Mouse (Mus musculus) fat pad, adult 2 months (tissue): Measurements from ENCODE around the gene Higd2a.

Source experiments
- DNase-seq: peaks from one replicate; pipeline ENCODE4 v3.0.0-alpha.2; 2011; ENCODE audit warnings: low read depth, low spot score; ENCODE audit errors: extremely low read depth

Higd2a gene

DNA sequence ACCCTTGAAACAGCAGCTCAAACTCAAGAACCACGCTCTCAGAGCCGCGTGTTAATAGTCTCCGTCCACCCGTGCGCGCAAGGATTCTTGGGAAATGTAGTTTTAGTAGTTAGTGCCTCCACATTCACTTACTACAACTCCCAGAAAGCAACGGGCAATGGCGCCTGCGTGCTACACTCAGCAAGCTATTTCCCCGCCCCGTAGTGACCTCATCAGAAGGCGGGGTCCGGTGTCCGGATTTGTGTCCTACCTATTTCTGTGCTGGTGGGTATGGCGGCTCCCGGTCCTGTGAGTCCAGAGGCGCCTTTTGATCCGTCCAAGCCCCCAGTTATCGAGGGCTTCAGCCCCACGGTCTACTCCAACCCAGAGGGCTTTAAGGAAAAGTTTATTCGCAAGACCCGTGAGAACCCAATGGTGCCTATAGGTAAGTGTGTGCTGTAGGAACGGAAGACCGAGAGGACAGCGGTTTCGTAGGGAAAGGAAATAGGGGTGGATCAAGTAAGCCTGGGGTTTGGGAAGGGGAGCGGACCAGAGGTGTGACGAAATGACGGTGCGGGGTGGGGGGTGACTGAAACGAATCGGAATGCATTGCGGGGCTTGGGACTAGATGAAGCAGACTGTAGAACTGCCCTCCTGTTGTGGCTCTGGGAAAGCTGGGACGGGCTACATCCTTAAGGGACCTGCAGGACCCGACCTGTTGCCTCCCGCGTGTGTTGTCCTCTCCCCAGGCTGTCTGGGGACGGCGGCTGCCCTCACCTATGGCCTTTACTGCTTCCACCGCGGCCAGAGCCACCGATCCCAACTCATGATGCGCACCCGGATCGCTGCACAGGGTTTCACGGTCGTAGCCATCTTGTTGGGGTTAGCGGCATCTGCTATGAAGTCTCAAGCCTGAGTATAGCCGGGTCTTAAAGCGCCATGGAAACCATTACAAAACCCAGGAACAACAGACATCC lies at the start of gene Higd2a, which contains the start of gene Nop16:
Higd2a (plus strand) TSS at position 212 of the 956 bp plus-strand sequence.
Nop16 (minus strand) TSS at position 95 of the 956 bp plus-strand sequence.
- DNase-seq: peak; percentile 67

- DNase-seq: no peak
Observed at GRCm38 (mm10) chr13:54548036-54548435, 42.0 kb upstream of the Higd2a start.

GRCm38 (mm10) chr13:54556176-54556575 lies 33.8 kb upstream of the Higd2a start:
- DNase-seq: no peak

DNA sequence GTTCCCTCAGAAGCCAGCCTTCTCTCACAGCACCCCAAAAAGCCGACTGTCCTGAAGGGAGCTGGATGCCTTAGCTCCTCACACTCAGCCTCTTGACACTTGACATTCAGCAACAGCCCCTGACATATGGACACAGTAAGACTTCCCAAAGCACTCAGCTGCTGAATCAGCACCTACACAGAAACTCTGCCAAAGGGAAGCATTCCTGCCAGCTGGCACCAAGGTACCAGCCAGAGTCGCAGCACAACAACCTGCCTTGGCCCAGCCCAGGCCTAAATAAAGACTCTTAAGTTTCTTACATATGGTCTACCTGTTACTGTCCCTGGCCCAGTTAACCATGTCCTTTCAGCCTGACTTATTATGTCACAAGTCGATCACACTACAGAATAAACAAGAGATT lies 33.2 kb upstream of the Higd2a start:
- no peak for DNase-seq

- DNase-seq: no peak
Observed at GRCm38 (mm10) chr13:54557652-54558051, 32.4 kb upstream of the Higd2a start.

- no peak for DNase-seq
Observed at GRCm38 (mm10) chr13:54559656-54560055, 30.4 kb upstream of the Higd2a start.

GRCm38 (mm10) chr13:54560608-54561007 lies 29.4 kb upstream of the Higd2a start:
- DNase-seq: no peak

GRCm38 (mm10) chr13:54562562-54562961 lies 27.4 kb upstream of the Higd2a start:
- DNase-seq: peak; percentile 90

- no peak for DNase-seq
Observed at GRCm38 (mm10) chr13:54564232-54565200, 25.5 kb upstream of the Higd2a start.

- DNase-seq: no peak
Observed at GRCm38 (mm10) chr13:54565201-54565581, 24.8 kb upstream of the Higd2a start, which contains the start of gene 4833439L19Rik. Gene 4833439L19Rik (minus strand): TSS chr13:54565435.

- DNase-seq: no peak
Observed at GRCm38 (mm10) chr13:54565594-54566345, 24.2 kb upstream of the Higd2a start.

DNA sequence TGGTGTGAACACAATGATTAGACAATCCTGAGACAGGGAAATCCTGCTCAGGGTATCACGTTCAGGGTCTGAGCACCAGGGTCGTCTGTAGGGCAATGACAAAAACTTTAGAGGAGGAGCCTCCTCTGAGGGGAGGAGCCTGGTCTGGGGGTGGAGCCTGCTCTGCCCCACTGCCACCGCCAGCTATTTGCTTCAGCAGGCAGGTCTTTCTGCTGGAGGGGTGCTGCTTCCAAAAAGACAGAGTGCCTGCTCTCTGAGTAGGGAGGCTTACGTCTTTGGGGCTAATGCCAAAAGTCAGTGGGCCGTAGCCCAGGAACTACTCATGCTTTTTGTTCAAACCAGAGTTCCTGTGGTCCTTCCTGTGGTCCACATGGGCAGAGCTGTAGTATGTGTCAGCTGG lies 21.6 kb upstream of the Higd2a start:
- DNase-seq: no peak

- no peak for DNase-seq
Observed at GRCm38 (mm10) chr13:54569282-54569681, 20.7 kb upstream of the Higd2a start.

- DNase-seq: no peak
Observed at GRCm38 (mm10) chr13:54570736-54571135, 19.3 kb upstream of the Higd2a start.

DNA sequence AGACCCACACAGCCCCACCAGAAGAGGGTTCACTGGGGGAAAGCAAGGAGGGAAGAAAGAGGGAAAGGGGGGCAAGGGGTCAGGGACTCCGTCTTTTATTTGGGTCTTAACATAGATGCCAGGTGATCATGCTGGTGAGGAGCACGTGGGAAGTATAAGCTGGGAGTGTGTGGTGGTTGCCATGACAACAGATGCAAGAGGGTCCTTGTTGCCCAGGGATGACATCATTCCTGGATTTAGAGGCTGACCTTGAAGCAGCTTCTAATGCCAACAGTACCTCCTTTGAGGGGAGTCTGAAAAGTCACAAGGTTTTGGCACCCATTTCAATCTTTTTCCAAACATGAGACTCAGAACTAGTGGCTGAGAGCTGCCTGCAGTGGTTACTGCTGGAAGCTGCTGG lies 18.4 kb upstream of the Higd2a start:
- DNase-seq: no peak

- DNase-seq: no peak
Observed at GRCm38 (mm10) chr13:54572621-54573020, 17.4 kb upstream of the Higd2a start.

DNA sequence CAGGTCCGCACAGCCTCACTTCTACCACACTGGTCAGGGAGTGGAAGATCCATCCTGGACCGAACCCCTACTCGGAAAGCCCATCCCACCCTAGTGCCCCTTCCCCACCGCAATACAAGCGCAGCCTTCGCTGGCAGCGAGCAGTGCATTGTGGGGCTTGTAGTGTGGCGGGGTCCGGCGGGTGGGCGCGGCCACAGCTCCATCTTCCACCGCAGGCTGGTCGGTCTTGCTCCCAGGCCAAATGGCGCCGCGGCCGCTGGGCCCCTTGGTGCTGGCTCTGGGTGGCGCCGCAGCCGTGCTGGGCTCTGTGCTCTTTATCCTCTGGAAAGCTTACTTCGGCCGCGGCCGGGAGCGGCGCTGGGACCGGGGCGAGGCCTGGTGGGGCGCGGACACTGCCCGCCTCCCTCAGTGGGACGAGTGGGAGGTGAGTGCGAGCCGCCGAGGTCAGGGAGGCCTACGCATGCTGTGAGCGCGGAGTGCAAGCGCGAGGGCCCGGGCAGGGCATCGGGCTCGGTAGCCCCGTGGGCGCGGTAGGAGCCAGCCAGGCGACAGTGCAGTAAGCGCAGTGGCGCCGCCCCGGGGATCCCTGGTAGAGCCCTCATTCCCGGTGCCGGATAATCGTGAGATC lies 15.0 kb upstream of the Higd2a start, which contains the start of gene Arl10:
Arl10 (plus strand) TSS at position 162 of the 628 bp plus-strand sequence.
- DNase-seq: no peak

- no peak for DNase-seq
Observed at GRCm38 (mm10) chr13:54575489-54575888, 14.5 kb upstream of the Higd2a start.

GRCm38 (mm10) chr13:54577652-54578507 lies 12.1 kb upstream of the Higd2a start:
- DNase-seq: no peak
